26 mouse cellular contexts compared by ENCODE assay signal in genomic region chrX:8230272-8230671, GRCm38 (mm10). TPM values are rescaled to one million over a fixed set of nuclear protein-coding genes. Genes with fewer than 3 reads are reported as not detected.
DNase-seq lines count a peak whose midpoint lies in the region; ATAC-seq and TF ChIP-seq lines count a peak whose summit lies in the region.
"Had no signal": no experiment of that assay in that cellular context is flagged by ENCODE, and none has a peak within 500 bp of the region (broad histone marks: within the 10 kb centered on the region; RNA-seq: fewer than 3 reads in every experiment).

No protein-coding gene starts in this region.

- no peak overlapping the region for H3K4me3 ChIP-seq in liver, embryonic 11.5 days (ENCODE audit: low read depth, low read length)
- H3K4me3 ChIP-seq in MEL (ENCODE audit: control insufficient read depth in 1 of 2, insufficient read depth in 1 of 2, low read depth in 2 of 2, low read length in 2 of 2): no peak overlapping the region
- no peak overlapping the region for H3K4me3 ChIP-seq in gastrocnemius, adult 2 months
- H3K4me3 ChIP-seq: heart, embryonic 13.5 days; hindbrain, embryonic 12.5 days; left cerebral cortex, adult 2 months; limb, embryonic 15.5 days; megakaryocyte, embryonic 14.5 days; midbrain, embryonic 13.5 days had no signal

- 65% methylated on average over 4 of the region's 4 CpGs for WGBS in liver, embryonic 11.5 days

- H3K79me2 ChIP-seq in MEL (ENCODE audit: control insufficient read depth, insufficient read depth, low read length, poor library complexity): no peaks in the 10 kb centered on the region

- H3K27me3 ChIP-seq in liver, embryonic 11.5 days (replicated peaks; ENCODE audit: control insufficient read depth, insufficient read depth, low read length): no peaks in the 10 kb centered on the region
- no peaks in the 10 kb centered on the region for H3K27me3 ChIP-seq in MEL (ENCODE audit: control insufficient read depth in 1 of 2, insufficient read depth in 2 of 2, low read length in 2 of 2)
- H3K27me3 ChIP-seq: heart, embryonic 13.5 days; hindbrain, embryonic 12.5 days; limb, embryonic 15.5 days; megakaryocyte, embryonic 14.5 days; midbrain, embryonic 13.5 days had no signal

- no peak for ATAC-seq in liver, embryonic 11.5 days (replicated peaks; ENCODE audit: low FRiP score)
- ATAC-seq in granulocyte monocyte progenitor cell, adult 5-6 weeks (replicated peaks; ENCODE audit: poor library complexity, severe bottlenecking): 0 out of 2 replicates have a peak, but pooled peaks have one; percentile 17
- ATAC-seq in inflammation-experienced regulatory T-cells, adult 6 months: no peak
- ATAC-seq: midbrain, embryonic 13.5 days had no signal

- H3K36me3 ChIP-seq in liver, embryonic 11.5 days (ENCODE audit: control insufficient read depth, insufficient read depth, low read length): no peaks in the 10 kb centered on the region
- H3K36me3 ChIP-seq in MEL (ENCODE audit: control insufficient read depth in 1 of 2, insufficient read depth in 2 of 2, low read length in 2 of 2): peaks cover 0 to 7% of the 10 kb centered on the region in 2 experiments; a peak in 2 of 4 replicates
- H3K36me3 ChIP-seq: heart, embryonic 13.5 days; hindbrain, embryonic 12.5 days; limb, embryonic 15.5 days; midbrain, embryonic 13.5 days had no signal

- H3K4me2 ChIP-seq in liver, embryonic 11.5 days: no peak overlapping the region
- H3K4me2 ChIP-seq: heart, embryonic 13.5 days; hindbrain, embryonic 12.5 days; limb, embryonic 15.5 days; midbrain, embryonic 13.5 days had no signal

- TF ChIP-seq POLR2A in MEL (IDR thresholded peaks at IDR 0.05; ENCODE audit: control insufficient read depth in 1 of 2, insufficient read depth in 1 of 2, low read depth in 1 of 2, low read length in 2 of 2, poor library complexity in 1 of 2): peak in 1 of 2 experiments; percentile 50; a peak in 1 of 4 replicates

- H3K4me1 ChIP-seq in liver, embryonic 11.5 days (replicated peaks; ENCODE audit: control insufficient read depth, insufficient read depth, low read length): no peaks in the 10 kb centered on the region
- H3K4me1 ChIP-seq in MEL (ENCODE audit: control insufficient read depth in 1 of 2, insufficient read depth in 2 of 2, low read length in 2 of 2): peaks cover 5 to 8% of the 10 kb centered on the region in 2 experiments
- H3K4me1 ChIP-seq: heart, embryonic 13.5 days; hindbrain, embryonic 12.5 days; limb, embryonic 15.5 days; midbrain, embryonic 13.5 days had no signal

- DNase-seq in liver (peak; percentile 52), A20 (ENCODE audit: low read depth, low spot score) (peak; percentile 54), MEL (ENCODE audit: low read depth, low spot score) (peak; percentile 87)
- DNase-seq in liver, embryonic 11.5 days (ENCODE audit: low spot score): no peak
- DNase-seq in gastrocnemius, adult 2 months: no peak
- DNase-seq: adrenal gland, postnatal 10 days; cerebellum, adult 18-20 months; cerebellum, postnatal 14 days; heart, adult 18-20 months; kidney, adult 11 months; left cerebral cortex, postnatal 4 days; lung, adult 2 months; lung, postnatal 36 days had no signal

- H3K27ac ChIP-seq in liver, embryonic 11.5 days (ENCODE audit: low read depth, low read length): no peak overlapping the region
- peak overlapping the region; percentile 26 for H3K27ac ChIP-seq in MEL (ENCODE audit: control insufficient read depth, low read depth, low read length)
- H3K27ac ChIP-seq in gastrocnemius, adult 2 months: no peak overlapping the region
- H3K27ac ChIP-seq: heart, embryonic 13.5 days; hindbrain, embryonic 12.5 days; kidney, postnatal 0 days; left cerebral cortex, adult 2 months; limb, embryonic 15.5 days; midbrain, embryonic 13.5 days; stomach, postnatal 0 days had no signal

- no peak overlapping the region for H3K9ac ChIP-seq in liver, embryonic 11.5 days (ENCODE audit: low read depth, low read length)
- peak overlapping the region; percentile 41 for H3K9ac ChIP-seq in MEL (ENCODE audit: control insufficient read depth, low read depth, low read length, poor library complexity, severe bottlenecking)
- H3K9ac ChIP-seq: heart, embryonic 13.5 days; hindbrain, embryonic 12.5 days; limb, embryonic 15.5 days; midbrain, embryonic 13.5 days had no signal

- TF ChIP-seq RAD21 in MEL (IDR thresholded peaks at IDR 0.05; ENCODE audit: low read depth, low read length): no peak

- no peaks in the 10 kb centered on the region for H3K9me3 ChIP-seq in liver, embryonic 11.5 days (ENCODE audit: control insufficient read depth, low read length)
- no peaks in the 10 kb centered on the region for H3K9me3 ChIP-seq in MEL (replicated peaks; ENCODE audit: insufficient read depth, low read length)
- H3K9me3 ChIP-seq: heart, embryonic 13.5 days; hindbrain, embryonic 12.5 days; limb, embryonic 15.5 days; midbrain, embryonic 13.5 days had no signal

- no peak for TF ChIP-seq CTCF in MEL (IDR thresholded peaks at IDR 0.05 in 2 of 3, conservative IDR thresholded peaks at IDR 0.05 in 1 of 3; ENCODE audit: control insufficient read depth in 1 of 3, insufficient read depth in 1 of 3, low read depth in 2 of 3, low read length in 3 of 3, poor library complexity in 1 of 3, severe bottlenecking in 1 of 3)
- TF ChIP-seq CTCF in gastrocnemius, adult 2 months (IDR thresholded peaks at IDR 0.05): no peak

- intact Hi-C loops in gastrocnemius, adult 2 months (cut with DNase I): no loop called here

- no peak for TF ChIP-seq EP300 in MEL (IDR thresholded peaks at IDR 0.05; ENCODE audit: low read depth in 1 of 2, low read length in 2 of 2)

TF ChIP-seq in MEL, 35 proteins besides CTCF, POLR2A, EP300 and RAD21:
- TF ChIP-seq NELFE (IDR thresholded peaks at IDR 0.05; ENCODE audit: low read depth, low read length) (no peak), ELF1 (IDR thresholded peaks at IDR 0.05; ENCODE audit: low read depth, low read length) (peak; percentile 35; the same call in 1 of the 2 replicates)

RNA-seq across cellular contexts. Expression of gene Ftsj1, which starts 21.9 kb away (rescaled TPM):
- polyA plus RNA-seq in liver, embryonic 11.5 days (2014; fragmentation: Nextera tagmentation; extraction: Ambion mirVana): 59.6 and 62.7 TPM in 2 replicates
- total RNA-seq in MEL (2012; rRNA removed): 47.2 and 51.8 TPM in 2 replicates
- polyA plus RNA-seq in MEL (2012; ENCODE audit: insufficient read depth in 1 of 2, insufficient read length in 2 of 2, low read depth in 1 of 2, low replicate concordance in 2 of 2, missing spikeins in 1 of 2): 100 to 1,000 TPM in 1 of 2 experiments, not detected in 1; 124 TPM
- 32.7 and 34.2 TPM in 2 replicates for total RNA-seq in granulocyte monocyte progenitor cell, adult 5-6 weeks (2014; fragmentation: Nextera tagmentation)
- 20.5 and 37.1 TPM in 2 replicates for total RNA-seq in granulocyte monocyte progenitor cell, adult 5-6 weeks (2017)
- 10 to 100 TPM; 13.9 to 16.0 TPM for total RNA-seq in gastrocnemius, adult 2 months (2021)
- polyA plus RNA-seq in inflammation-experienced regulatory T-cells, adult 6 months (2017; shearing (Covaris generic)): 10 to 100 TPM; 17.6 to 24.1 (median 18.7) TPM

RNA-seq across cellular contexts. Expression of gene Porcn, which starts 23.9 kb away (rescaled TPM):
- 2.4 and 2.8 TPM in 2 replicates for polyA plus RNA-seq in liver, embryonic 11.5 days (2014; fragmentation: Nextera tagmentation; extraction: Ambion mirVana)
- total RNA-seq in MEL (2012; rRNA removed): 3.5 and 4.5 TPM in 2 replicates
- 10 to 100 TPM in 1 of 2 experiments, not detected in 1; 16.1 TPM for polyA plus RNA-seq in MEL (2012; ENCODE audit: insufficient read depth in 1 of 2, insufficient read length in 2 of 2, low read depth in 1 of 2, low replicate concordance in 2 of 2, missing spikeins in 1 of 2)
- not detected in 2 replicates for total RNA-seq in granulocyte monocyte progenitor cell, adult 5-6 weeks (2014; fragmentation: Nextera tagmentation)
- total RNA-seq in granulocyte monocyte progenitor cell, adult 5-6 weeks (2017): not detected in 2 replicates
- total RNA-seq in gastrocnemius, adult 2 months (2021): 1 to 10 TPM; 4.2 to 5.4 TPM
- polyA plus RNA-seq in inflammation-experienced regulatory T-cells, adult 6 months (2017; shearing (Covaris generic)): under 1 TPM in 2 of 3 experiments, not detected in 1; 0.36 to 0.69 TPM

RNA-seq across cellular contexts. Expression of gene Ebp, which starts 37.0 kb away (rescaled TPM):
- 54.7 and 55.6 TPM in 2 replicates for polyA plus RNA-seq in liver, embryonic 11.5 days (2014; fragmentation: Nextera tagmentation; extraction: Ambion mirVana)
- total RNA-seq in MEL (2012; rRNA removed): 99.4 and 103 TPM in 2 replicates
- polyA plus RNA-seq in MEL (2012; ENCODE audit: insufficient read depth in 1 of 2, insufficient read length in 2 of 2, low read depth in 1 of 2, low replicate concordance in 2 of 2, missing spikeins in 1 of 2): 100 to 1,000 TPM in 1 of 2 experiments, not detected in 1; 133 TPM
- 69.1 and 79.2 TPM in 2 replicates for total RNA-seq in granulocyte monocyte progenitor cell, adult 5-6 weeks (2014; fragmentation: Nextera tagmentation)
- total RNA-seq in granulocyte monocyte progenitor cell, adult 5-6 weeks (2017): 67.8 and 107 TPM in 2 replicates
- 1 to 10 TPM; 9.2 to 9.3 TPM for total RNA-seq in gastrocnemius, adult 2 months (2021)
- polyA plus RNA-seq in inflammation-experienced regulatory T-cells, adult 6 months (2017; shearing (Covaris generic)): 100 to 1,000 TPM; 128 to 201 (median 145) TPM

RNA-seq across cellular contexts. Expression of gene Slc38a5, which starts 40.7 kb away (rescaled TPM):
- 77.7 and 84.1 TPM in 2 replicates for polyA plus RNA-seq in liver, embryonic 11.5 days (2014; fragmentation: Nextera tagmentation; extraction: Ambion mirVana)
- 63.5 and 100 TPM in 2 replicates for total RNA-seq in MEL (2012; rRNA removed)
- polyA plus RNA-seq in MEL (2012; ENCODE audit: insufficient read depth in 1 of 2, insufficient read length in 2 of 2, low read depth in 1 of 2, low replicate concordance in 2 of 2, missing spikeins in 1 of 2): 100 to 1,000 TPM in 1 of 2 experiments, not detected in 1; 146 TPM
- 0.32 TPM in 1 of 2 replicates, not detected in the other for total RNA-seq in granulocyte monocyte progenitor cell, adult 5-6 weeks (2014; fragmentation: Nextera tagmentation)
- 0.26 TPM in 1 of 2 replicates, not detected in the other for total RNA-seq in granulocyte monocyte progenitor cell, adult 5-6 weeks (2017)
- total RNA-seq in gastrocnemius, adult 2 months (2021): not detected
- not detected for polyA plus RNA-seq in inflammation-experienced regulatory T-cells, adult 6 months (2017; shearing (Covaris generic))
- total RNA-seq: gastrocnemius, adult 8-10 months; monocyte, adult 5-6 weeks; neutrophil, adult 5-6 weeks had no signal

RNA-seq across cellular contexts. Expression of gene Tbc1d25, which starts 54.3 kb away (rescaled TPM):
- polyA plus RNA-seq in liver, embryonic 11.5 days (2014; fragmentation: Nextera tagmentation; extraction: Ambion mirVana): 10.5 and 11.1 TPM in 2 replicates
- 8.0 and 10.1 TPM in 2 replicates for total RNA-seq in MEL (2012; rRNA removed)
- 10 to 100 TPM in 1 of 2 experiments, not detected in 1; 23.4 TPM for polyA plus RNA-seq in MEL (2012; ENCODE audit: insufficient read depth in 1 of 2, insufficient read length in 2 of 2, low read depth in 1 of 2, low replicate concordance in 2 of 2, missing spikeins in 1 of 2)
- 6.7 and 10.8 TPM in 2 replicates for total RNA-seq in granulocyte monocyte progenitor cell, adult 5-6 weeks (2014; fragmentation: Nextera tagmentation)
- total RNA-seq in granulocyte monocyte progenitor cell, adult 5-6 weeks (2017): 4.1 and 4.4 TPM in 2 replicates
- 1 to 10 TPM; 3.1 to 3.2 TPM for total RNA-seq in gastrocnemius, adult 2 months (2021)
- polyA plus RNA-seq in inflammation-experienced regulatory T-cells, adult 6 months (2017; shearing (Covaris generic)): 1 to 10 TPM; 2.5 to 4.1 (median 3.7) TPM

Comparison
In these comparisons a context has a peak if more than half of its experiments do, and no peak if none do; other contexts are left out.
1. DNase-seq: peak in liver (single experiment), A20 (single experiment) and MEL (single experiment); none in liver, embryonic 11.5 days (single experiment) and gastrocnemius, adult 2 months (single experiment).